Mouse (Mus musculus): ENCODE data around the gene Zfp143. TPM values are rescaled to one million over a fixed set of nuclear protein-coding genes. Genes with fewer than 3 reads are reported as not detected.
"Not testable (repeated sequence)": the region's sequence is repeated elsewhere in the genome, so short reads cannot be mapped to it uniquely, and the experiment has no call there.

Gene Zfp143
- total RNA-seq, 2 experiments from 2014 or later = 12.1 to 14.2 TPM

- no peak for DNase-seq (ENCODE audit: low spot score in 2 of 2)
Measured at GRCm38 (mm10) chr7:110087914-110088313, 26.9 kb downstream of the Zfp143 start.

- no peak for DNase-seq (ENCODE audit: low spot score in 2 of 2)
Measured at GRCm38 (mm10) chr7:110091670-110092069, 30.7 kb downstream of the Zfp143 start.

- no peak for DNase-seq (ENCODE audit: low spot score in 2 of 2)
Measured at GRCm38 (mm10) chr7:110096332-110096731, 35.3 kb downstream of the Zfp143 start.

- no peak for DNase-seq (ENCODE audit: low spot score in 2 of 2)
Measured at GRCm38 (mm10) chr7:110097106-110097793, 36.2 kb downstream of the Zfp143 start.

- DNase-seq (ENCODE audit: low spot score in 2 of 2) = no peak
Measured at GRCm38 (mm10) chr7:110100854-110101253, 39.8 kb downstream of the Zfp143 start.

- no peak for DNase-seq (ENCODE audit: low spot score in 2 of 2)
Measured at GRCm38 (mm10) chr7:110101266-110101665, 40.2 kb downstream of the Zfp143 start.

GRCm38 (mm10) chr7:110105041-110105440 lies 44.0 kb downstream of the Zfp143 start:
- DNase-seq (ENCODE audit: low spot score in 2 of 2) = no peak

- no peak for DNase-seq (ENCODE audit: low spot score in 2 of 2)
Measured at GRCm38 (mm10) chr7:110106633-110107032, 45.6 kb downstream of the Zfp143 start.

- DNase-seq (ENCODE audit: low spot score in 2 of 2) = not testable (repeated sequence)
Measured at GRCm38 (mm10) chr7:110108524-110108923, 47.5 kb downstream of the Zfp143 start.

GRCm38 (mm10) chr7:110108967-110109610 lies 48.1 kb downstream of the Zfp143 start:
- DNase-seq (ENCODE audit: low spot score in 2 of 2) = peak; percentile 69 to 72

GRCm38 (mm10) chr7:110110061-110110656 lies 49.1 kb downstream of the Zfp143 start:
- DNase-seq (ENCODE audit: low spot score in 2 of 2) = no peak

GRCm38 (mm10) chr7:110114699-110115098 lies 53.7 kb downstream of the Zfp143 start:
- DNase-seq (ENCODE audit: low spot score in 2 of 2) = no peak

GRCm38 (mm10) chr7:110116731-110117291 lies 55.8 kb downstream of the Zfp143 start:
- DNase-seq (ENCODE audit: low spot score in 2 of 2) = no peak

GRCm38 (mm10) chr7:110118448-110118847 lies 57.4 kb downstream of the Zfp143 start:
- no peak for DNase-seq (ENCODE audit: low spot score in 2 of 2)

GRCm38 (mm10) chr7:110120157-110120784 lies 59.3 kb downstream of the Zfp143 start:
- no peak for DNase-seq (ENCODE audit: low spot score in 2 of 2)

GRCm38 (mm10) chr7:110121162-110121515 lies 60.1 kb downstream of the Zfp143 start:
- DNase-seq (ENCODE audit: low spot score in 2 of 2) = no peak

GRCm38 (mm10) chr7:110121516-110122288 lies 60.7 kb downstream of the Zfp143 start, which contains the start of gene Wee1:
Gene Wee1, plus strand, starts transcription at chr7:110122046.
- peak; percentile 98 to 99 for DNase-seq (ENCODE audit: low spot score in 2 of 2)

- no peak for DNase-seq (ENCODE audit: low spot score in 2 of 2)
Measured at GRCm38 (mm10) chr7:110122289-110122564, 61.2 kb downstream of the Zfp143 start.

- DNase-seq (ENCODE audit: low spot score in 2 of 2) = peak; percentile 55 to 58
Measured at GRCm38 (mm10) chr7:110122565-110123422, 61.8 kb downstream of the Zfp143 start.
